Comparison of ENCODE assay signal across 8 mouse cellular contexts in genomic region chr10:13565080-13565448, GRCm38 (mm10). TPM values are rescaled to one million over a fixed set of nuclear protein-coding genes. Genes with fewer than 3 reads are reported as not detected.
DNase-seq lines count a peak whose midpoint lies in the region; ATAC-seq lines count a peak whose summit lies in the region.

No protein-coding gene starts in this region.

- peak overlapping the region; percentile 59 for H3K4me2 ChIP-seq in kidney, embryonic 15.5 days
- H3K4me2 ChIP-seq in forebrain, embryonic 13.5 days, result peak overlapping the region; percentile 43
- peak overlapping the region; percentile 45 for H3K4me2 ChIP-seq in limb, embryonic 11.5 days (ENCODE audit: low read depth, severe bottlenecking)
- peak overlapping the region; percentile 53 for H3K4me2 ChIP-seq in neural tube, embryonic 12.5 days (replicated peaks)

- H3K9ac ChIP-seq in kidney, embryonic 15.5 days, result no peak overlapping the region
- H3K9ac ChIP-seq in forebrain, embryonic 13.5 days, result no peak overlapping the region
- no peak overlapping the region for H3K9ac ChIP-seq in limb, embryonic 11.5 days (ENCODE audit: low read length)
- H3K9ac ChIP-seq in neural tube, embryonic 12.5 days, result no peak overlapping the region

- no peaks in the 10 kb centered on the region for H3K27me3 ChIP-seq in kidney, embryonic 15.5 days
- peaks cover 31% of the 10 kb centered on the region for H3K27me3 ChIP-seq in forebrain, embryonic 13.5 days
- no peaks in the 10 kb centered on the region for H3K27me3 ChIP-seq in limb, embryonic 11.5 days (ENCODE audit: control insufficient read depth, insufficient read depth, low read length)
- H3K27me3 ChIP-seq in neural tube, embryonic 12.5 days (replicated peaks), result peaks cover 8% of the 10 kb centered on the region

- DNase-seq in kidney, postnatal 10 days, result no peak
- DNase-seq in limb, embryonic 11.5 days (ENCODE audit: low spot score), result no peak
- DNase-seq in ovary, postnatal 10 days (ENCODE audit: low spot score), result no peak
- no peak for DNase-seq in frontal cortex, postnatal 10 days (ENCODE audit: low spot score in 2 of 2)

- peak overlapping the region; percentile 31 for H3K4me3 ChIP-seq in kidney, embryonic 15.5 days (replicated peaks)
- no peak overlapping the region for H3K4me3 ChIP-seq in forebrain, embryonic 13.5 days
- H3K4me3 ChIP-seq in limb, embryonic 11.5 days (ENCODE audit: low read depth, low read length), result no peak overlapping the region
- no peak overlapping the region for H3K4me3 ChIP-seq in neural tube, embryonic 12.5 days

- ATAC-seq in kidney, embryonic 15.5 days (replicated peaks; ENCODE audit: low FRiP score), result peak; percentile 64
- ATAC-seq in forebrain, embryonic 13.5 days, result no peak; the same call in 1 of the 2 replicates
- no peak for ATAC-seq in limb, embryonic 11.5 days (ENCODE audit: insufficient number of reproducible peaks, low FRiP score, low TSS enrichment, low read depth)
- peak; percentile 52 for ATAC-seq in neural tube, embryonic 12.5 days (ENCODE audit: low FRiP score, low read depth)
- no peak for ATAC-seq in megakaryocyte, adult 5-6 weeks (ENCODE audit: poor library complexity, severe bottlenecking)

- no peaks in the 10 kb centered on the region for H3K9me3 ChIP-seq in kidney, embryonic 15.5 days (replicated peaks)
- H3K9me3 ChIP-seq in forebrain, embryonic 13.5 days (replicated peaks), result no peaks in the 10 kb centered on the region
- no peaks in the 10 kb centered on the region for H3K9me3 ChIP-seq in limb, embryonic 11.5 days (ENCODE audit: control insufficient read depth, low read length)
- H3K9me3 ChIP-seq in neural tube, embryonic 12.5 days, result no peaks in the 10 kb centered on the region

- peaks cover 36% of the 10 kb centered on the region for H3K36me3 ChIP-seq in kidney, embryonic 15.5 days
- 0 out of 2 replicates have a peak, but pooled peaks cover 13% of the 10 kb centered on the region for H3K36me3 ChIP-seq in forebrain, embryonic 13.5 days (ENCODE audit: poor library complexity, severe bottlenecking)
- H3K36me3 ChIP-seq in limb, embryonic 11.5 days (ENCODE audit: control insufficient read depth, insufficient read depth, low read length), result peaks cover 4% of the 10 kb centered on the region; the same call in 1 of the 2 replicates
- H3K36me3 ChIP-seq in neural tube, embryonic 12.5 days, result 0 out of 2 replicates have a peak, but pooled peaks cover 3% of the 10 kb centered on the region

- H3K27ac ChIP-seq in kidney, embryonic 15.5 days, result peak overlapping the region; percentile 46; the same call in 1 of the 2 replicates
- no peak overlapping the region for H3K27ac ChIP-seq in forebrain, embryonic 13.5 days
- no peak overlapping the region for H3K27ac ChIP-seq in limb, embryonic 11.5 days (replicated peaks; ENCODE audit: low read depth, low read length)
- no peak overlapping the region for H3K27ac ChIP-seq in neural tube, embryonic 12.5 days

- 7% methylated on average over 8 of the region's 8 CpGs for WGBS in kidney, embryonic 15.5 days
- WGBS in forebrain, embryonic 13.5 days, result 67% methylated on average over 8 of the region's 8 CpGs
- 14% methylated on average over 8 of the region's 8 CpGs for WGBS in limb, embryonic 11.5 days
- 38% methylated on average over 8 of the region's 8 CpGs for WGBS in neural tube, embryonic 12.5 days

- peaks cover 25% of the 10 kb centered on the region for H3K4me1 ChIP-seq in kidney, embryonic 15.5 days
- H3K4me1 ChIP-seq in forebrain, embryonic 13.5 days, result peaks cover 10% of the 10 kb centered on the region; the same call in 1 of the 2 replicates
- H3K4me1 ChIP-seq in limb, embryonic 11.5 days (ENCODE audit: control insufficient read depth, insufficient read depth, low read length), result no peaks in the 10 kb centered on the region
- H3K4me1 ChIP-seq in neural tube, embryonic 12.5 days, result peaks cover 2% of the 10 kb centered on the region; the same call in 1 of the 2 replicates

RNA-seq across cellular contexts. Expression of gene Pex3, which starts 12.1 kb away (rescaled TPM):
- polyA plus RNA-seq in kidney, embryonic 15.5 days (2015; fragmentation: Nextera tagmentation; extraction: Ambion mirVana), result 24.8 and 25.5 TPM in 2 replicates
- polyA plus RNA-seq in forebrain, embryonic 13.5 days (2015; fragmentation: Nextera tagmentation; extraction: Ambion mirVana), result 22.9 and 23.8 TPM in 2 replicates
- 27.2 and 28.1 TPM in 2 replicates for polyA plus RNA-seq in limb, embryonic 11.5 days (2014; fragmentation: Nextera tagmentation; extraction: Ambion mirVana)
- 21.1 and 27.4 TPM in 2 replicates for polyA plus RNA-seq in neural tube, embryonic 12.5 days (2016; fragmentation: Nextera tagmentation; extraction: Ambion mirVana)
- 38.1 and 38.8 TPM in 2 replicates for total RNA-seq in megakaryocyte, adult 5-6 weeks (2015)
- 23.7 and 25.5 TPM in 2 replicates for total RNA-seq in megakaryocyte, adult 5-6 weeks (2017)

RNA-seq across cellular contexts. Expression of gene Adat2, which starts 12.4 kb away (rescaled TPM):
- 4.7 and 5.4 TPM in 2 replicates for polyA plus RNA-seq in kidney, embryonic 15.5 days (2015; fragmentation: Nextera tagmentation; extraction: Ambion mirVana)
- polyA plus RNA-seq in forebrain, embryonic 13.5 days (2015; fragmentation: Nextera tagmentation; extraction: Ambion mirVana), result 3.0 TPM in 2 replicates
- polyA plus RNA-seq in limb, embryonic 11.5 days (2014; fragmentation: Nextera tagmentation; extraction: Ambion mirVana), result 4.3 and 4.9 TPM in 2 replicates
- polyA plus RNA-seq in neural tube, embryonic 12.5 days (2016; fragmentation: Nextera tagmentation; extraction: Ambion mirVana), result 3.2 and 3.5 TPM in 2 replicates
- 4.1 and 5.4 TPM in 2 replicates for total RNA-seq in megakaryocyte, adult 5-6 weeks (2015)
- total RNA-seq in megakaryocyte, adult 5-6 weeks (2017), result 1.6 and 2.2 TPM in 2 replicates

Comparison
In these comparisons a context has a peak if more than half of its experiments do, and no peak if none do; other contexts are left out.
1. ATAC-seq: peak in kidney, embryonic 15.5 days (single experiment) and neural tube, embryonic 12.5 days (single experiment); none in forebrain, embryonic 13.5 days (single experiment), limb, embryonic 11.5 days (single experiment) and megakaryocyte, adult 5-6 weeks (single experiment).
2. Peak in every context shown above with its lines, with median percentiles within 50 percentile points of each other: H3K4me2 ChIP-seq.